Mouse (Mus musculus): ENCODE measurements around the gene Gm10260. TPM values are rescaled to one million over a fixed set of nuclear protein-coding genes. Genes with fewer than 3 reads are reported as not detected.

Gm10260 gene
- polyA plus RNA-seq, 1 experiment, result 3.9 TPM

DNA sequence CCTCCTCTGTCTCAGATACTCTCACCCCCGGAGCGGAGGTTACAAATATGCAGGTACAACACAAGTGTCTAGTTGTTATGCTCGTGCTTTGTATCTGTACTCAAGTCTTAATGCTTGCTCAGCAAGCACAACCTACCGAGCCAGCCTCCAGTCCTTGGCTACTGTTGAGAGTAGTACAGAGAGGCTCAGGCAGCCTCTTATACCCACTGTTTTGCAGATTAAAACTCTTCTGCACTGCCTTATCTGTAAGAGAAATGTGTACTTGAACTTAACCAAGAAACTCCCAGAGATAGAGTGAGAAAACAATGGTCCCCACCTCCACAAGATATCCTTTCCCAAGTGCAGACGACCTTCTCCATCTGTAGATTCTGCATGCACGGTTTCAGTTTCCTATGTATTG, 24.5 kb downstream of the Gm10260 start:
- no peak for TF ChIP-seq CTCF (conservative IDR thresholded peaks at IDR 0.05; ENCODE audit: insufficient read depth, insufficient read length, low read depth, low read length)
- TF ChIP-seq POLR2A (IDR thresholded peaks at IDR 0.05; ENCODE audit: low read depth, low read length), result no peak
- WGBS, result 89% methylated on average over 6 of the region's 6 CpGs
- Histone ChIP-seq H3K4me1 (ENCODE audit: control insufficient read depth, insufficient read depth, low read length) (no peaks in the 10 kb centered on the region), H3K27ac (ENCODE audit: insufficient read depth, low read depth, low read length) (no peak overlapping the region), H3K27me3 (replicated peaks; ENCODE audit: control insufficient read depth, insufficient read depth, low read length) (no peaks in the 10 kb centered on the region), H3K4me3 (ENCODE audit: insufficient read depth, low read depth, low read length) (no peak overlapping the region), H3K36me3 (ENCODE audit: control insufficient read depth, insufficient read depth, low read length) (no peaks in the 10 kb centered on the region)
- DNase-seq, result no peak

DNA sequence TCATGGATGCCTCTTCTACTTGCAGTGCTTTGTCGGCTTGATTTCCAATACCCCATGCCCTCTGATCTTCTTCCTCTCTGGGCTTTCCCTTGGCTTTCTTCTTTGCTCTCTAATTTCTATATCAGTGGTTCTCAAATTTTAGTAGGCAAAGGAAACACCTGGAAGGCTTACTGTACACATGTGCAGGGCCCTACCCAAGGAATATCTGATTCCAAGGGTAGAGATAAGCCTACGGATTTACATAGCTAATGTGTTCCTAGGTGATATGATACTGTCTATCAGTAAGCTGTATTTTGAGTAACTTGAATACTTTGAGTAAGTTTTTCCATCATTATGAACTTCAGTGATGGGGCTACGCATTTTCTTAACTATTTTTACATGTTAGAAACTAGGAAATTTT, 25.7 kb downstream of the Gm10260 start:
- DNase-seq, result no peak
- H3K4me1 ChIP-seq (ENCODE audit: control insufficient read depth, insufficient read depth, low read length), result no peaks in the 10 kb centered on the region
- no peak overlapping the region for H3K27ac ChIP-seq (ENCODE audit: insufficient read depth, low read depth, low read length)
- TF ChIP-seq POLR2A (IDR thresholded peaks at IDR 0.05; ENCODE audit: low read depth, low read length), result no peak
- no peak for TF ChIP-seq CTCF (conservative IDR thresholded peaks at IDR 0.05; ENCODE audit: insufficient read depth, insufficient read length, low read depth, low read length)
- no peak overlapping the region for H3K4me3 ChIP-seq (ENCODE audit: insufficient read depth, low read depth, low read length)
- no peaks in the 10 kb centered on the region for H3K27me3 ChIP-seq (replicated peaks; ENCODE audit: control insufficient read depth, insufficient read depth, low read length)
- no peaks in the 10 kb centered on the region for H3K36me3 ChIP-seq (ENCODE audit: control insufficient read depth, insufficient read depth, low read length)
- 87% methylated on average over 3 of the region's 3 CpGs for WGBS

DNA sequence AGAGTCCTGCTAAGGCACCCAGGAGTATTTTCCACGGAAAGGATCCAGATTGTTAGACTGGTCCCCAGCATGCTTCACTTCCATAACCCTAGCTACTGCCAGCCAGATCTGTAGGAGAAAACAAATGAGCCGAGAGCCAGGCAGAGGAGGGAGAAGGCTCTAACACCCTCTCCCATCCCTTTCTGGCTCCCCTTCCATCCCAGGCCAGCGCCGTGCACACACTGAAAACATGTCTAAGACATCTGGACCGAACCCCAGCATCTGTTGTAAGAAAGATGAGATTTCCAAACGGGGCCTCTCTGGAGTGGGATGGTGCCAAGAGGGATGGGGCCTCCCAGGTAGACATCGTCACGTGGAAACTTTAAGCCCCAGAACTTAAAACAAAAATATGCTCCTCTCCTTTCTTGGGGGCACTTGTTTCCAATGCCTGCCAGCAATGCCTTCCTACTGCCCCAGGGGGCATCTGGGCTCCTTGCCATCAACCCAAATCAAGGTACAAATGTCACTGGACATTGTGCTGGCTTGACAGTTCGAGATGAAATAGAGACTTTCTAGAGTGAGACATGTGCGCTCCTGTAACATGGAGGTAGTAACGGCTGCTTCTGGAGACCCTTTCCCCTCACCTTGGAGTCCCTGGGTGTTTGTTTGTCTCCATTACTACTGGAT, 35.1 kb downstream of the Gm10260 start:
- WGBS, result 82% methylated on average over 11 of the region's 11 CpGs
- H3K27ac ChIP-seq (ENCODE audit: insufficient read depth, low read depth, low read length), result no peak overlapping the region
- H3K4me1 ChIP-seq (ENCODE audit: control insufficient read depth, insufficient read depth, low read length), result no peaks in the 10 kb centered on the region
- H3K36me3 ChIP-seq (ENCODE audit: control insufficient read depth, insufficient read depth, low read length), result no peaks in the 10 kb centered on the region
- H3K4me3 ChIP-seq (ENCODE audit: insufficient read depth, low read depth, low read length), result no peak overlapping the region
- TF ChIP-seq CTCF (conservative IDR thresholded peaks at IDR 0.05; ENCODE audit: insufficient read depth, insufficient read length, low read depth, low read length), result no peak
- TF ChIP-seq POLR2A (IDR thresholded peaks at IDR 0.05; ENCODE audit: low read depth, low read length), result no peak
- H3K27me3 ChIP-seq (replicated peaks; ENCODE audit: control insufficient read depth, insufficient read depth, low read length), result no peaks in the 10 kb centered on the region
- DNase-seq, result no peak

DNA sequence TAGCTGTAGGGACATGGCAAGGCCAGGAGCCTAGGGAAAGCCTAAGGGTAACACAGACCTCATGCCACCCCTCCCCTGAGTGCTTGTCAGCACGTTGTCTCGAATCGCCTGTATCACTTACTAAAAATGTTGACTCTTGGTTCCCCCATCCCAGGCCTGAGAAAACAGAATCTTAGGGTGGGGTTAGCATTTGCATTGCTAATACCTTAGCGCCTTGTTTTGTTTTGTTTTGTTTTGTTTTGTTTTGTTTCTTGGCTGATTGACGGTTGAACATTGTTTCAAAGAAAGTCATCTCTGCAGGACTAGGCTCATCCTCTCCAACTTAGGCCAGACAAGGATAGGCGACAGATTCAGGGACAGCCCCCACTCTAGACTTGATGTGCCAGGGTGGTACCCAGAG, 35.9 kb downstream of the Gm10260 start:
- DNase-seq, result no peak
- TF ChIP-seq CTCF (conservative IDR thresholded peaks at IDR 0.05; ENCODE audit: insufficient read depth, insufficient read length, low read depth, low read length), result no peak
- TF ChIP-seq POLR2A (IDR thresholded peaks at IDR 0.05; ENCODE audit: low read depth, low read length), result no peak
- Histone ChIP-seq H3K36me3 (ENCODE audit: control insufficient read depth, insufficient read depth, low read length) (no peaks in the 10 kb centered on the region), H3K27ac (ENCODE audit: insufficient read depth, low read depth, low read length) (no peak overlapping the region), H3K4me1 (ENCODE audit: control insufficient read depth, insufficient read depth, low read length) (no peaks in the 10 kb centered on the region), H3K4me3 (ENCODE audit: insufficient read depth, low read depth, low read length) (no peak overlapping the region), H3K27me3 (replicated peaks; ENCODE audit: control insufficient read depth, insufficient read depth, low read length) (no peaks in the 10 kb centered on the region)
- 84% methylated on average over 6 of the region's 6 CpGs for WGBS

DNA sequence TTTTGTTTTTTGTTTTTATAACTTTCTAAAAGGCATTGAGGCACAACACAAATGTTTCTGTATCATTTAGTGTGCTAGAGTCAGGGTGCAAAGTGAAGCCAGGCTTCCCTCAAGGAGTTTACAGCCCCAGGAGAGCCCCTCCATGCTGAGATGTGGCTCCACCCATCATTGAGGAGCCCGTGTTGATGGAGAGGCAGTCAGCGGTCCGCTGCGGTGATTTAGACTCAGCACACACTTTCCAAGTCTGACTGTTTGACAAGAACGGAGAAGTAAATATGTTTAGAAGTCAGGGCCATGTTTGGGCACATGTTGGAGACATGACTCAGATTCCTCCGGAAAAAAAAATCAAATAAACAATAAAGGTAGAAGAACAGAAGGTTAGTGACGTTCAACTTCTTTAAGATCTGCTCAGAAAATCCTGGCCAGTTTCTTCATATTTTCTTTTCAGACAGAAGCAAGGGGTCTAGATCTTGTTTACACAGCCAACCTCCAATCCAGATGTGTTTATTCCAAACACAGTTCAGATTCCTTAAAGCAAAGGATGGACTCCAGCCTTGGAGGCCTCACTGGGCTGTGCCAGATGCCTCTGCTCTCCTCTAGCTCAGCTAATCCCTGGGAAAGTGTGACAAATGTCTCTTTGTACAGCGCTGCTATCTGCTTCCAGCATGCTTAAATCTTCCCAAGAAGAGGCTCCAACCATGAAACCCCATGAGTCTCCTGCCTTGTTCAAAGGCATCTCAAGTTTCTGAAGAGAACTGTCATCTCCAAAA, 47.7 kb downstream of the Gm10260 start:
- H3K4me1 ChIP-seq (ENCODE audit: control insufficient read depth, insufficient read depth, low read length), result no peaks in the 10 kb centered on the region
- no peak overlapping the region for H3K27ac ChIP-seq (ENCODE audit: insufficient read depth, low read depth, low read length)
- TF ChIP-seq POLR2A (IDR thresholded peaks at IDR 0.05; ENCODE audit: low read depth, low read length), result no peak
- no peak for TF ChIP-seq CTCF (conservative IDR thresholded peaks at IDR 0.05; ENCODE audit: insufficient read depth, insufficient read length, low read depth, low read length)
- no peak for DNase-seq
- WGBS, result 72% methylated on average over 8 of the region's 8 CpGs
- no peaks in the 10 kb centered on the region for H3K27me3 ChIP-seq (replicated peaks; ENCODE audit: control insufficient read depth, insufficient read depth, low read length)
- H3K36me3 ChIP-seq (ENCODE audit: control insufficient read depth, insufficient read depth, low read length), result no peaks in the 10 kb centered on the region
- H3K4me3 ChIP-seq (ENCODE audit: insufficient read depth, low read depth, low read length), result no peak overlapping the region

DNA sequence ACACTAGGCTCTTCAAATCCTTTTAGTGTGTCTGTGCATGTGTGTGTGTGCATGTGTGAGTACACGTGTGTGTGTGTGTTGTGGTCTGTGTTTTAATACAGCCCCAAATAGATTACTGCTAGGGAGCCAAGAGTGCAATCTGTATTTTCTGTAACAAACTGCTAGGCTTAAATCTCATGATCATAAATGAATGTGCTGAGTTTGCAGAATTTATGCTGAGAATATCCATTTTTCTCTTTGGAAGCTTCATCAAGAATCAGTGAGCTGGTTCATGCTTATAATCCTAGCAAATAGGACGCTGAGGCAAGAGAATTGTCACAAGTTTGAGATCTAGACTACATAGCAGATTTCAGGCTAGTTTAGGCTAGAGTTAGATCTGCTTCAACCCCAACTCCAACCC, 48.9 kb downstream of the Gm10260 start:
- TF ChIP-seq CTCF (conservative IDR thresholded peaks at IDR 0.05; ENCODE audit: insufficient read depth, insufficient read length, low read depth, low read length) (no peak), POLR2A (IDR thresholded peaks at IDR 0.05; ENCODE audit: low read depth, low read length) (no peak)
- Histone ChIP-seq H3K4me3 (ENCODE audit: insufficient read depth, low read depth, low read length) (no peak overlapping the region), H3K27me3 (replicated peaks; ENCODE audit: control insufficient read depth, insufficient read depth, low read length) (no peaks in the 10 kb centered on the region), H3K4me1 (ENCODE audit: control insufficient read depth, insufficient read depth, low read length) (no peaks in the 10 kb centered on the region), H3K36me3 (ENCODE audit: control insufficient read depth, insufficient read depth, low read length) (no peaks in the 10 kb centered on the region), H3K27ac (ENCODE audit: insufficient read depth, low read depth, low read length) (no peak overlapping the region)
- WGBS, result 88% methylated on average over 2 of the region's 2 CpGs
- DNase-seq, result no peak
